Mouse (Mus musculus) myocyte (in vitro differentiated cells): ENCODE data around the gene Tmem266.

ENCODE experiments used
- E2F4 ChIP-seq: IDR thresholded peaks from one replicate; pipeline ENCODE4 v1.6.1; 2011; ENCODE audit warnings: mild to moderate bottlenecking, control low read depth, moderate library complexity; ENCODE audit not compliant: insufficient read depth
- MAX ChIP-seq: IDR thresholded peaks from one replicate; pipeline ENCODE4 v1.6.1; 2011; ENCODE audit warnings: low read depth, mild to moderate bottlenecking, control low read depth
- MYOD1 ChIP-seq, 3 experiments: IDR thresholded peaks; one replicate each; pipeline ENCODE4 v1.6.1; 2011; ENCODE audit warnings: control low read depth in 2 of 3, low read depth in 2 of 3, mild to moderate bottlenecking in 2 of 3, moderate library complexity in 1 of 3; ENCODE audit not compliant: insufficient read length in 2 of 3, control insufficient read depth in 1 of 3
- POLR2A ChIP-seq: IDR thresholded peaks from one replicate; pipeline ENCODE4 v1.6.1; 2011; ENCODE audit warnings: low read depth, mild to moderate bottlenecking, control low read depth, moderate library complexity; ENCODE audit not compliant: insufficient read length
- TCF12 ChIP-seq: IDR thresholded peaks from one replicate; pipeline ENCODE4 v1.6.1; 2011; ENCODE audit warnings: mild to moderate bottlenecking, control low read depth; ENCODE audit not compliant: poor library complexity, insufficient read depth, severe bottlenecking
- USF1 ChIP-seq: IDR thresholded peaks from one replicate; pipeline ENCODE4 v1.6.1; 2011; ENCODE audit warnings: low read depth, mild to moderate bottlenecking, control low read depth, moderate library complexity

GRCm38 (mm10) chr9:55478699-55479098 lies 152.0 kb downstream of the Tmem266 start:
- TF ChIP-seq POLR2A (no peak), MYOD1 (IDR thresholded peaks at IDR 0.05; ENCODE audit: control insufficient read depth in 1 of 3, insufficient read length in 2 of 3, low read depth in 2 of 3) (no peak), USF1 (no peak), TCF12 (no peak), MAX (no peak), E2F4 (no peak)
